Mouse (Mus musculus) bone marrow, adult 2 months (tissue): ENCODE measurements around the gene Klhdc7b.

Experiments used
- CTCF ChIP-seq: fragments of 200-500 bp; IDR thresholded peaks from 2 replicates; pipeline ENCODE4 v1.5.1; 2011; ENCODE audit warnings: low read length, control low read depth; ENCODE audit not compliant: control insufficient read depth, insufficient read depth
- POLR2A ChIP-seq: fragments of 200-500 bp; IDR thresholded peaks from 2 replicates; pipeline ENCODE4 v1.6.1; 2011; ENCODE audit warnings: low read depth, mild to moderate bottlenecking, control low read depth, low read length, borderline replicate concordance; ENCODE audit not compliant: control insufficient read depth

GRCm38 (mm10) chr15:89398146-89398545 lies 13.4 kb downstream of the Klhdc7b start:
- TF ChIP-seq POLR2A (no peak), CTCF (no peak)
